Mouse (Mus musculus) myocyte (in vitro differentiated cells): ENCODE data around the gene St3gal3. TPM values are rescaled to one million over a fixed set of nuclear protein-coding genes. Genes with fewer than 3 reads are reported as not detected.

Experiments
- H3K27me3 ChIP-seq: one replicate; pipeline ENCODE4 v1.6.1; 2011; ENCODE audit not compliant: control insufficient read depth, insufficient read depth, insufficient read length
- H3K36me3 ChIP-seq: one replicate; pipeline ENCODE4 v1.6.1; 2011; ENCODE audit not compliant: control insufficient read depth, insufficient read depth
- H3K4me2 ChIP-seq: one replicate; pipeline ENCODE4 v1.6.1; 2011; ENCODE audit warnings: low read depth, control low read depth
- H3K4me3 ChIP-seq: one replicate; pipeline ENCODE4 v1.5.1; 2011; ENCODE audit warnings: mild to moderate bottlenecking, control low read depth, moderate library complexity
- H3K79me2 ChIP-seq: one replicate; pipeline ENCODE4 v1.6.1; 2011; ENCODE audit not compliant: control insufficient read depth, insufficient read depth
- H3ac ChIP-seq: one replicate; pipeline ENCODE4 v1.6.1; 2011; ENCODE audit not compliant: control insufficient read depth, insufficient read length
- CEBPB ChIP-seq: IDR thresholded peaks from 2 replicates; pipeline ENCODE4 v1.6.1; 2011; ENCODE audit warnings: mild to moderate bottlenecking, moderate library complexity; ENCODE audit not compliant: poor library complexity, insufficient read depth, severe bottlenecking
- E2F4 ChIP-seq: IDR thresholded peaks from one replicate; pipeline ENCODE4 v1.6.1; 2011; ENCODE audit warnings: mild to moderate bottlenecking, control low read depth, moderate library complexity; ENCODE audit not compliant: insufficient read depth
- MAX ChIP-seq: IDR thresholded peaks from one replicate; pipeline ENCODE4 v1.6.1; 2011; ENCODE audit warnings: low read depth, mild to moderate bottlenecking, control low read depth
- MYOD1 ChIP-seq, 3 experiments: IDR thresholded peaks; one replicate each; pipeline ENCODE4 v1.6.1; 2011; ENCODE audit warnings: control low read depth in 2 of 3, low read depth in 2 of 3, mild to moderate bottlenecking in 2 of 3, moderate library complexity in 1 of 3; ENCODE audit not compliant: insufficient read length in 2 of 3, control insufficient read depth in 1 of 3
- MYOG ChIP-seq, 3 experiments: IDR thresholded peaks; one replicate each; pipeline ENCODE4 v1.6.1; 2011; ENCODE audit warnings: control low read depth in 2 of 3, low read depth in 2 of 3, mild to moderate bottlenecking in 2 of 3; ENCODE audit not compliant: insufficient read length in 2 of 3, control insufficient read depth in 1 of 3, insufficient read depth in 1 of 3
- POLR2A ChIP-seq: IDR thresholded peaks from one replicate; pipeline ENCODE4 v1.6.1; 2011; ENCODE audit warnings: low read depth, mild to moderate bottlenecking, control low read depth, moderate library complexity; ENCODE audit not compliant: insufficient read length
- POLR2AphosphoS2 ChIP-seq: IDR thresholded peaks from one replicate; pipeline ENCODE4 v1.6.1; 2011; ENCODE audit warnings: low read depth, control low read depth; ENCODE audit not compliant: insufficient read length
- REST ChIP-seq: IDR thresholded peaks from one replicate; pipeline ENCODE4 v1.6.1; 2011; ENCODE audit warnings: mild to moderate bottlenecking, control low read depth, moderate library complexity; ENCODE audit not compliant: insufficient read depth, insufficient read length
- SRF ChIP-seq: IDR thresholded peaks from one replicate; pipeline ENCODE4 v1.6.1; 2011; ENCODE audit warnings: low read depth; ENCODE audit not compliant: control insufficient read depth, insufficient read length
- TCF12 ChIP-seq: IDR thresholded peaks from one replicate; pipeline ENCODE4 v1.6.1; 2011; ENCODE audit warnings: mild to moderate bottlenecking, control low read depth; ENCODE audit not compliant: poor library complexity, insufficient read depth, severe bottlenecking
- TCF3 ChIP-seq: IDR thresholded peaks from one replicate; pipeline ENCODE4 v1.6.1; 2011; ENCODE audit warnings: low read depth, control low read depth; ENCODE audit not compliant: insufficient read length
- USF1 ChIP-seq: IDR thresholded peaks from one replicate; pipeline ENCODE4 v1.6.1; 2011; ENCODE audit warnings: low read depth, mild to moderate bottlenecking, control low read depth, moderate library complexity
- polyA plus RNA-seq: library from polyadenylated mRNA; unstranded; fragments of >200 nt; fragmentation: generic; extraction: Trizol; gene quantifications from one replicate; pipeline ENCODE4 v1.2.1, GENCODE M21; 2012; ENCODE audit warnings: missing spikeins

Gene St3gal3
- polyA plus RNA-seq, 1 experiment, result 45.1 TPM

DNA sequence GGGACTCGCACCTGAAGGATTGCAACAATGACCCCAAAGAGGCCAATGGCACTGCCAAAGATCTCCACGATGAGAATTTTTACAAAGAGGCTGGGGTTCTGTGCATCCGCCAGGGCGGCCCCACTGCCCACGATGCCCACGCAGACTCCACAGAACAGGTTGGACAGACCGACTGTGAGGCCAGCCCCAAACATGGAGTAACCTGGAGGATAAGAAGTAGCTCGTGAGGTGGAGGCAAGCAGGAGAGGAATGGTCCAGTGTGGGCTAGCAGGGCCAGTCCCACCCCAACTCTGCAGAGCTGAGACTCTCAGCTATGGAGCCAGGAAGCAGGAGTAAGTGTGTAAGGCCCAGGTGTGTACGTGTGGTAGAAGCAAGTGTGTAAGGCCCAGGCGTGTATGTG lies 249.6 kb downstream of the St3gal3 start:
- Histone ChIP-seq H3ac (no peak overlapping the region), H3K36me3 (peaks cover 6% of the 10 kb centered on the region), H3K4me3 (no peak overlapping the region), H3K79me2 (peaks cover 24% of the 10 kb centered on the region), H3K4me2 (no peak overlapping the region), H3K27me3 (no peaks in the 10 kb centered on the region)
- TF ChIP-seq TCF3 (no peak), E2F4 (no peak), MYOG (IDR thresholded peaks at IDR 0.05; ENCODE audit: control insufficient read depth in 1 of 3, insufficient read depth in 1 of 3, insufficient read length in 2 of 3, low read depth in 2 of 3) (no peak), SRF (no peak), USF1 (no peak), REST (no peak), MYOD1 (IDR thresholded peaks at IDR 0.05; ENCODE audit: control insufficient read depth in 1 of 3, insufficient read length in 2 of 3, low read depth in 2 of 3) (no peak), TCF12 (no peak), MAX (no peak), POLR2A (no peak), POLR2AphosphoS2 (no peak), CEBPB (no peak)

DNA sequence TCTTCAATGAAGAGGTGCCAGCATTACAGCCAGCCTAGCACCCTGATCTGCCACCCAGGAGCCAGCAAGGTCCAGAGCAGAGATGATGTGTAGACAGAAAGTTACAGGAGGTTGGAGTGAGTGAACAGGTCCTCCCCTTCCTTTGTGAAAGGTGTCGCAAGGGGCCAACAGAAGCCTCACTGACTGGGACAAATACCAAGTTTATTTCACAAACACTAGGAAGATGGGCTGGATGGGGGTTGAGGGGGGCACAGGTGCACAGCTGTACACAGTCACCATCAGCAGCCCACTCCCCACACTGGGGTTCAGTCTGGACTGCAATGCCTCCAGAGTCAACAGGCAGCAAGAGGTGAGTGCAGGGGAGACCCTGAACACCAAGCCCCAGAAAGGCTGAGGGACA lies 250.6 kb downstream of the St3gal3 start:
- no peaks in the 10 kb centered on the region for H3K27me3 ChIP-seq
- peaks cover 24% of the 10 kb centered on the region for H3K79me2 ChIP-seq
- H3K36me3 ChIP-seq, result peaks cover 6% of the 10 kb centered on the region
- TF ChIP-seq MYOD1 (IDR thresholded peaks at IDR 0.05; ENCODE audit: control insufficient read depth in 1 of 3, insufficient read length in 2 of 3, low read depth in 2 of 3), result no peak
- TF ChIP-seq POLR2AphosphoS2, result peak; percentile 10
- H3ac ChIP-seq, result no peak overlapping the region
- peak overlapping the region; percentile 30 for H3K4me3 ChIP-seq
- H3K4me2 ChIP-seq, result peak overlapping the region; percentile 99

DNA sequence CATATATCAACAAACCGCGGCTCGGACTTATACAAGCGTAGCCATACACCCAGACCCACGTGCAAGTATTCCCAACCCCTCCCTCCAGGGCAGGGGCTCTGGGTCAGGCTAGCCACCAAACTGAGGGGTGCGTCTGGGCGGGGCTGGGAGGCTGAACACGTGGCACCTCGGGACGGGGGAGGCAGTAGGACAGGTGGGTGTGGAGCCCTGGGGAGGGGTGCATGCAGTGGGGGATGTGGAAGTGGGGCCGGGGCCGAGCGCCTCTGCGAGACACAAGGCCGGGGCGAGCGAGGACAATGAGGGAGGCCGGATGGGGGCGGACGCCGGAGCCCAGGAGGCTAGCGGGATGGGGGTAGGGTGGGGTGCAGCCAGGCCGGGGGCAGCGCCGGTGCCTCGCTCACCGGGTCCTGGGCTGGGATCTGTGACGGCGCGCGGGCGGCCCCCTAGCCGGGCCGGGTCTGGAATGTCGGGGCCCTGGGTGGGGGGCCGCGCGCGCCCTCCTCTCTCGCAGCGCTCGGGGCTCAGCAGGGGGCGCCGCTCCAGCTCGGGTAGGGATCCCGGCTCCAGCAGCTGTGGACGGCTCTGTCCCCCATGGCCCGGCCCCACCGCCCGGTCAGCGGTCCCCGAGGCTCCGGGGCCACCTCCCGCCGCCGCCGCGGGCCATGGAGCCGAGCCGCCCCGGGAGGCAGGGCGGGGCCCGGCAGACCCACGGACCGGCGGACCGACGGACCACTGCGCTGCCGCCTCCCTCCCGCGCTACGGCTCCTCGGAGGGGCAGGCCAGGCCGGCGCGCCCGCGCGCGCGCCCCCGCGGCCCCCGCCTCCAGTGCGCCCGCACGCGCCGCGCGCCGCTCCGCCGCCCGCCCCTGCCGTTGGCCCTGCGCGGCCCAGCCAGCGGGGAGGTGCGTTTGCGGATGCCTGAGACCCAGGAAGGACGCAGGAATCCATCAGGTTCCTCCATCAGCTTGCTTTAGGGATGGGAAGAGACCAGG lies 251.7 kb downstream of the St3gal3 start, which contains the start of gene B4galt2:
B4galt2 (minus strand) TSS at position 787 of the 991 bp plus-strand sequence.
- no peak for TF ChIP-seq CEBPB
- TF ChIP-seq MYOG (IDR thresholded peaks at IDR 0.05; ENCODE audit: control insufficient read depth in 1 of 3, insufficient read depth in 1 of 3, insufficient read length in 2 of 3, low read depth in 2 of 3), result peak in 1 of 3 experiments; percentile 55
- no peak for TF ChIP-seq MAX
- peak in 2 of 3 experiments; percentile 35 to 74 for TF ChIP-seq MYOD1 (IDR thresholded peaks at IDR 0.05; ENCODE audit: control insufficient read depth in 1 of 3, insufficient read length in 2 of 3, low read depth in 2 of 3)
- TF ChIP-seq TCF3, result no peak
- no peak for TF ChIP-seq REST
- no peak for TF ChIP-seq TCF12
- TF ChIP-seq E2F4, result no peak
- TF ChIP-seq USF1, result peak; percentile 40
- TF ChIP-seq POLR2AphosphoS2, result peak; percentile 92
- peak; percentile 90 for TF ChIP-seq POLR2A
- TF ChIP-seq SRF, result no peak
- peaks cover 6% of the 10 kb centered on the region for H3K36me3 ChIP-seq
- H3K79me2 ChIP-seq, result peaks cover 24% of the 10 kb centered on the region
- peak within 1 kb of the TSS; percentile 99 for H3K4me2 ChIP-seq
- peak within 1 kb of the TSS; percentile 30 for H3K4me3 ChIP-seq
- no peaks in the 10 kb centered on the region for H3K27me3 ChIP-seq
- H3ac ChIP-seq, result peak within 1 kb of the TSS; percentile 65

Other genes with a start within 250 kb of the St3gal3 start
- 470 TPM for gene Atp6v0b, start 247.6 kb downstream of the St3gal3 start, polyA plus RNA-seq
- gene Dph2, start 242.9 kb downstream of the St3gal3 start, polyA plus RNA-seq, result 8.5 TPM
- gene Ipo13, start 219.9 kb downstream of the St3gal3 start, polyA plus RNA-seq, result 62.2 TPM
- 15.9 TPM for gene Artn, start 205.2 kb downstream of the St3gal3 start, polyA plus RNA-seq
- 66.6 TPM for gene Kdm4a, start 45.1 kb upstream of the St3gal3 start, polyA plus RNA-seq
- 7.6 TPM for gene Ptprf, start 156.5 kb upstream of the St3gal3 start, polyA plus RNA-seq